Mouse (Mus musculus): ENCODE data around the gene Tpgs1. TPM values are rescaled to one million over a fixed set of nuclear protein-coding genes. Genes with fewer than 3 reads are reported as not detected.
A peak's percentile ranks its signal among the peaks of the same experiment; 100 is the strongest.

Gene Tpgs1
- polyA plus RNA-seq, 1 experiment from 2014 or later, result 90.2 TPM

GRCm38 (mm10) chr10:79686219-79686618 is 17.1 kb downstream of the Tpgs1 start:
- Histone ChIP-seq H3K9ac (no peak overlapping the region), H3K4me1 (replicated peaks) (peaks cover 21% of the 10 kb centered on the region), H3K4me3 (no peak overlapping the region), H3K4me2 (no peak overlapping the region), H3K27me3 (no peaks in the 10 kb centered on the region), H3K9me3 (no peaks in the 10 kb centered on the region), H3K27ac (replicated peaks) (no peak overlapping the region), H3K36me3 (peaks cover 51% of the 10 kb centered on the region)
- 95% methylated on average over 2 of the region's 2 CpGs for WGBS
- ATAC-seq (ENCODE audit: low read depth), result no peak

- ATAC-seq (ENCODE audit: low read depth), result no peak
- H3K4me1 ChIP-seq (replicated peaks), result peaks cover 19% of the 10 kb centered on the region
- H3K9me3 ChIP-seq, result no peaks in the 10 kb centered on the region
- no peak overlapping the region for H3K4me3 ChIP-seq
- no peak overlapping the region for H3K9ac ChIP-seq
- H3K36me3 ChIP-seq, result peaks cover 51% of the 10 kb centered on the region
- no peaks in the 10 kb centered on the region for H3K27me3 ChIP-seq
- H3K4me2 ChIP-seq, result no peak overlapping the region
- H3K27ac ChIP-seq (replicated peaks), result no peak overlapping the region
- 94% methylated on average over 1 of the region's 1 CpGs for WGBS
Observed at GRCm38 (mm10) chr10:79686691-79687090, 17.5 kb downstream of the Tpgs1 start.

- no peaks in the 10 kb centered on the region for H3K27me3 ChIP-seq
- H3K36me3 ChIP-seq, result peaks cover 51% of the 10 kb centered on the region
- H3K4me1 ChIP-seq (replicated peaks), result peaks cover 19% of the 10 kb centered on the region
- H3K4me3 ChIP-seq, result no peak overlapping the region
- H3K9me3 ChIP-seq, result no peaks in the 10 kb centered on the region
- H3K4me2 ChIP-seq, result no peak overlapping the region
- no peak for ATAC-seq (ENCODE audit: low read depth)
- 97% methylated on average over 6 of the region's 6 CpGs for WGBS
- H3K27ac ChIP-seq (replicated peaks), result no peak overlapping the region
- no peak overlapping the region for H3K9ac ChIP-seq
Observed at GRCm38 (mm10) chr10:79687513-79687912, 18.3 kb downstream of the Tpgs1 start.

GRCm38 (mm10) chr10:79688720-79689119 is 19.6 kb downstream of the Tpgs1 start, which contains the start of gene Gzmm:
TSS of gene Gzmm (plus strand) at chr10:79689020.
- H3K36me3 ChIP-seq, result peaks cover 51% of the 10 kb centered on the region
- H3K9ac ChIP-seq, result no peak within 1 kb of the TSS
- H3K4me3 ChIP-seq, result no peak within 1 kb of the TSS
- no peak within 1 kb of the TSS for H3K27ac ChIP-seq (replicated peaks)
- H3K27me3 ChIP-seq, result no peaks in the 10 kb centered on the region
- peaks cover 7% of the 10 kb centered on the region for H3K4me1 ChIP-seq (replicated peaks)
- WGBS, result 73% methylated on average over 4 of the region's 4 CpGs
- no peak for ATAC-seq (ENCODE audit: low read depth)
- H3K4me2 ChIP-seq, result no peak within 1 kb of the TSS
- H3K9me3 ChIP-seq, result no peaks in the 10 kb centered on the region

- no peak overlapping the region for H3K4me2 ChIP-seq
- H3K27ac ChIP-seq (replicated peaks), result no peak overlapping the region
- H3K27me3 ChIP-seq, result no peaks in the 10 kb centered on the region
- H3K9ac ChIP-seq, result no peak overlapping the region
- H3K4me1 ChIP-seq (replicated peaks), result peaks cover 2% of the 10 kb centered on the region
- no peaks in the 10 kb centered on the region for H3K9me3 ChIP-seq
- no peak overlapping the region for H3K4me3 ChIP-seq
- ATAC-seq (ENCODE audit: low read depth), result no peak
- 92% methylated on average over 3 of the region's 3 CpGs for WGBS
- peaks cover 51% of the 10 kb centered on the region for H3K36me3 ChIP-seq
Observed at GRCm38 (mm10) chr10:79689178-79689577, 20.0 kb downstream of the Tpgs1 start.

- H3K36me3 ChIP-seq, result peaks cover 23% of the 10 kb centered on the region
- H3K4me2 ChIP-seq, result no peak overlapping the region
- ATAC-seq (ENCODE audit: low read depth), result no peak
- no peaks in the 10 kb centered on the region for H3K4me1 ChIP-seq (replicated peaks)
- H3K9ac ChIP-seq, result no peak overlapping the region
- H3K27ac ChIP-seq (replicated peaks), result no peak overlapping the region
- no peaks in the 10 kb centered on the region for H3K9me3 ChIP-seq
- no peak overlapping the region for H3K4me3 ChIP-seq
- 94% methylated on average over 2 of the region's 2 CpGs for WGBS
- H3K27me3 ChIP-seq, result no peaks in the 10 kb centered on the region
Observed at GRCm38 (mm10) chr10:79691986-79692548, 22.9 kb downstream of the Tpgs1 start.

GRCm38 (mm10) chr10:79693580-79694378 is 24.6 kb downstream of the Tpgs1 start:
- H3K9me3 ChIP-seq, result no peaks in the 10 kb centered on the region
- H3K27ac ChIP-seq (replicated peaks), result no peak overlapping the region
- peaks cover 6% of the 10 kb centered on the region for H3K36me3 ChIP-seq
- H3K4me2 ChIP-seq, result no peak overlapping the region
- H3K4me3 ChIP-seq, result no peak overlapping the region
- no peak for ATAC-seq (ENCODE audit: low read depth)
- no peak overlapping the region for H3K9ac ChIP-seq
- H3K4me1 ChIP-seq (replicated peaks), result no peaks in the 10 kb centered on the region
- no peaks in the 10 kb centered on the region for H3K27me3 ChIP-seq
- 80% methylated on average over 12 of the region's 12 CpGs for WGBS

- Histone ChIP-seq H3K9me3 (no peaks in the 10 kb centered on the region), H3K9ac (no peak overlapping the region), H3K27ac (replicated peaks) (no peak overlapping the region), H3K36me3 (peaks cover under 1% of the 10 kb centered on the region), H3K4me3 (no peak overlapping the region), H3K4me1 (replicated peaks) (no peaks in the 10 kb centered on the region), H3K27me3 (no peaks in the 10 kb centered on the region), H3K4me2 (no peak overlapping the region)
- WGBS, result 82% methylated on average over 6 of the region's 6 CpGs
- ATAC-seq (ENCODE audit: low read depth), result no peak
Observed at GRCm38 (mm10) chr10:79694379-79694655, 25.1 kb downstream of the Tpgs1 start.

- H3K4me1 ChIP-seq (replicated peaks), result no peaks in the 10 kb centered on the region
- H3K4me2 ChIP-seq, result no peak overlapping the region
- H3K27ac ChIP-seq (replicated peaks), result no peak overlapping the region
- no peak overlapping the region for H3K4me3 ChIP-seq
- H3K9ac ChIP-seq, result 0 out of 2 replicates have a peak overlapping the region, but pooled peaks have one; percentile 3
- no peaks in the 10 kb centered on the region for H3K9me3 ChIP-seq
- no peaks in the 10 kb centered on the region for H3K36me3 ChIP-seq
- 0 out of 2 replicates have a peak, but pooled peaks have one; percentile 19 for ATAC-seq (ENCODE audit: low read depth)
- no peaks in the 10 kb centered on the region for H3K27me3 ChIP-seq
- WGBS, result 65% methylated on average over 13 of the region's 13 CpGs
Observed at GRCm38 (mm10) chr10:79695231-79696128, 26.3 kb downstream of the Tpgs1 start.

GRCm38 (mm10) chr10:79696129-79696651 is 27.0 kb downstream of the Tpgs1 start:
- H3K4me2 ChIP-seq, result no peak overlapping the region
- no peaks in the 10 kb centered on the region for H3K36me3 ChIP-seq
- no peaks in the 10 kb centered on the region for H3K9me3 ChIP-seq
- 0 out of 2 replicates have a peak overlapping the region, but pooled peaks have one; percentile 3 for H3K9ac ChIP-seq
- no peak overlapping the region for H3K4me3 ChIP-seq
- WGBS, result 61% methylated on average over 9 of the region's 9 CpGs
- no peaks in the 10 kb centered on the region for H3K27me3 ChIP-seq
- no peak overlapping the region for H3K27ac ChIP-seq (replicated peaks)
- no peaks in the 10 kb centered on the region for H3K4me1 ChIP-seq (replicated peaks)
- ATAC-seq (ENCODE audit: low read depth), result no peak

GRCm38 (mm10) chr10:79697916-79698315 is 28.7 kb downstream of the Tpgs1 start:
- no peak overlapping the region for H3K27ac ChIP-seq (replicated peaks)
- H3K9ac ChIP-seq, result no peak overlapping the region
- no peaks in the 10 kb centered on the region for H3K4me1 ChIP-seq (replicated peaks)
- no peaks in the 10 kb centered on the region for H3K27me3 ChIP-seq
- no peak overlapping the region for H3K4me3 ChIP-seq
- H3K36me3 ChIP-seq, result no peaks in the 10 kb centered on the region
- 84% methylated on average over 6 of the region's 6 CpGs for WGBS
- no peak overlapping the region for H3K4me2 ChIP-seq
- H3K9me3 ChIP-seq, result no peaks in the 10 kb centered on the region
- no peak for ATAC-seq (ENCODE audit: low read depth)

GRCm38 (mm10) chr10:79698459-79698858 is 29.3 kb downstream of the Tpgs1 start:
- no peaks in the 10 kb centered on the region for H3K4me1 ChIP-seq (replicated peaks)
- no peak overlapping the region for H3K4me3 ChIP-seq
- no peak for ATAC-seq (ENCODE audit: low read depth)
- H3K27me3 ChIP-seq, result no peaks in the 10 kb centered on the region
- H3K9me3 ChIP-seq, result no peaks in the 10 kb centered on the region
- WGBS, result 92% methylated on average over 6 of the region's 6 CpGs
- H3K27ac ChIP-seq (replicated peaks), result no peak overlapping the region
- H3K4me2 ChIP-seq, result no peak overlapping the region
- no peaks in the 10 kb centered on the region for H3K36me3 ChIP-seq
- no peak overlapping the region for H3K9ac ChIP-seq
